Mouse (Mus musculus): ENCODE data around the gene Rftn1. TPM values are rescaled to one million over a fixed set of nuclear protein-coding genes. Genes with fewer than 3 reads are reported as not detected.

Gene Rftn1
- total and polyA plus RNA-seq, 3 experiments, result 41.5 to 50.5 (median 49.4) TPM

- Histone ChIP-seq H3K27me3 (ENCODE audit: control insufficient read depth, insufficient read depth, low read length) (no peaks in the 10 kb centered on the region), H3K4me1 (ENCODE audit: control insufficient read depth, insufficient read depth, low read length) (peaks cover 8% of the 10 kb centered on the region), H3K36me3 (ENCODE audit: control insufficient read depth, insufficient read depth, low read length) (peaks cover 3% of the 10 kb centered on the region), H3K9ac (ENCODE audit: low read depth, low read length) (no peak overlapping the region), H3K4me3 (no peak overlapping the region), H3K27ac (peak overlapping the region; percentile 68), H3K79me2 (replicated peaks; ENCODE audit: control insufficient read depth, insufficient read depth, low read length) (no peaks in the 10 kb centered on the region)
- DNase-seq, result no peak
- intact Hi-C loops (cut with DNase I), result loop anchor here (5.0 kb wide), 1 partner anchor 38 kb away; no protein-coding TSS in a partner anchor
- 75% methylated on average over 1 of the region's 1 CpGs for WGBS
- TF ChIP-seq POLR2A (IDR thresholded peaks at IDR 0.05; ENCODE audit: insufficient read depth, low read depth, low read length), result no peak
- no peak for TF ChIP-seq CTCF (IDR thresholded peaks at IDR 0.05)
- no peak for TF ChIP-seq EP300 (IDR thresholded peaks at IDR 0.05; ENCODE audit: insufficient read depth, low read depth, low read length)
Observed at GRCm38 (mm10) chr17:50025651-50026050, 164.8 kb downstream of the Rftn1 start.

- peaks cover 8% of the 10 kb centered on the region for H3K4me1 ChIP-seq (ENCODE audit: control insufficient read depth, insufficient read depth, low read length)
Observed at GRCm38 (mm10) chr17:50025173-50025626, 165.3 kb downstream of the Rftn1 start.

GRCm38 (mm10) chr17:50021400-50021799 is 169.1 kb downstream of the Rftn1 start:
- H3K27ac ChIP-seq, result no peak overlapping the region; the same call in 1 of the 2 replicates
- no peak overlapping the region for H3K9ac ChIP-seq (ENCODE audit: low read depth, low read length)
- H3K79me2 ChIP-seq (replicated peaks; ENCODE audit: control insufficient read depth, insufficient read depth, low read length), result no peaks in the 10 kb centered on the region
- intact Hi-C loops (cut with DNase I), result no loop called here
- H3K4me3 ChIP-seq, result no peak overlapping the region
- peaks cover 5% of the 10 kb centered on the region for H3K4me1 ChIP-seq (ENCODE audit: control insufficient read depth, insufficient read depth, low read length)
- TF ChIP-seq CTCF (IDR thresholded peaks at IDR 0.05) (no peak), POLR2A (IDR thresholded peaks at IDR 0.05; ENCODE audit: insufficient read depth, low read depth, low read length) (no peak), EP300 (IDR thresholded peaks at IDR 0.05; ENCODE audit: insufficient read depth, low read depth, low read length) (no peak)
- H3K27me3 ChIP-seq (ENCODE audit: control insufficient read depth, insufficient read depth, low read length), result no peaks in the 10 kb centered on the region
- peaks cover 3% of the 10 kb centered on the region for H3K36me3 ChIP-seq (ENCODE audit: control insufficient read depth, insufficient read depth, low read length)
- 92% methylated on average over 4 of the region's 4 CpGs for WGBS
- DNase-seq, result no peak

More at GRCm38 (mm10) chr17:50025173-50025626, 165.3 kb downstream of the Rftn1 start:
- no peak overlapping the region for H3K9ac ChIP-seq (ENCODE audit: low read depth, low read length)
- H3K36me3 ChIP-seq (ENCODE audit: control insufficient read depth, insufficient read depth, low read length), result peaks cover 3% of the 10 kb centered on the region
- TF ChIP-seq EP300 (IDR thresholded peaks at IDR 0.05; ENCODE audit: insufficient read depth, low read depth, low read length), result peak; percentile 68; the same call in 1 of the 2 replicates
- no peak for TF ChIP-seq CTCF (IDR thresholded peaks at IDR 0.05)
- TF ChIP-seq POLR2A (IDR thresholded peaks at IDR 0.05; ENCODE audit: insufficient read depth, low read depth, low read length), result no peak
- DNase-seq, result peak; percentile 57 to 76
- intact Hi-C loops (cut with DNase I), result loop anchor here (5.0 kb wide), 1 partner anchor 38 kb away; no protein-coding TSS in a partner anchor
- WGBS, result 45% methylated on average over 4 of the region's 4 CpGs
- no peaks in the 10 kb centered on the region for H3K79me2 ChIP-seq (replicated peaks; ENCODE audit: control insufficient read depth, insufficient read depth, low read length)
- peak overlapping the region; percentile 68 for H3K27ac ChIP-seq
- no peaks in the 10 kb centered on the region for H3K27me3 ChIP-seq (ENCODE audit: control insufficient read depth, insufficient read depth, low read length)
- no peak overlapping the region for H3K4me3 ChIP-seq

- H3K27me3 ChIP-seq (ENCODE audit: control insufficient read depth, insufficient read depth, low read length), result no peaks in the 10 kb centered on the region
- H3K4me1 ChIP-seq (ENCODE audit: control insufficient read depth, insufficient read depth, low read length), result no peaks in the 10 kb centered on the region
- H3K27ac ChIP-seq, result peak overlapping the region; percentile 51
- H3K4me3 ChIP-seq, result no peak overlapping the region
- H3K79me2 ChIP-seq (replicated peaks; ENCODE audit: control insufficient read depth, insufficient read depth, low read length), result no peaks in the 10 kb centered on the region
- peaks cover under 1% of the 10 kb centered on the region for H3K36me3 ChIP-seq (ENCODE audit: control insufficient read depth, insufficient read depth, low read length)
- no peak overlapping the region for H3K9ac ChIP-seq (ENCODE audit: low read depth, low read length)
- intact Hi-C loops (cut with DNase I), result no loop called here
- 52% methylated on average over 16 of the region's 16 CpGs for WGBS
- DNase-seq, result peak in 1 of 2 experiments; percentile 46
- TF ChIP-seq CTCF (IDR thresholded peaks at IDR 0.05) (no peak), POLR2A (IDR thresholded peaks at IDR 0.05; ENCODE audit: insufficient read depth, low read depth, low read length) (no peak), EP300 (IDR thresholded peaks at IDR 0.05; ENCODE audit: insufficient read depth, low read depth, low read length) (no peak)
Observed at GRCm38 (mm10) chr17:50020211-50021001, 170.1 kb downstream of the Rftn1 start.

GRCm38 (mm10) chr17:50019819-50020210 is 170.7 kb downstream of the Rftn1 start:
- 89% methylated on average over 3 of the region's 3 CpGs for WGBS
- Histone ChIP-seq H3K4me1 (ENCODE audit: control insufficient read depth, insufficient read depth, low read length) (no peaks in the 10 kb centered on the region), H3K9ac (ENCODE audit: low read depth, low read length) (no peak overlapping the region), H3K27me3 (ENCODE audit: control insufficient read depth, insufficient read depth, low read length) (no peaks in the 10 kb centered on the region), H3K27ac (peak overlapping the region; percentile 51; the same call in 1 of the 2 replicates), H3K79me2 (replicated peaks; ENCODE audit: control insufficient read depth, insufficient read depth, low read length) (no peaks in the 10 kb centered on the region), H3K4me3 (no peak overlapping the region), H3K36me3 (ENCODE audit: control insufficient read depth, insufficient read depth, low read length) (no peaks in the 10 kb centered on the region)
- intact Hi-C loops (cut with DNase I), result no loop called here
- no peak for DNase-seq
- TF ChIP-seq EP300 (IDR thresholded peaks at IDR 0.05; ENCODE audit: insufficient read depth, low read depth, low read length) (no peak), CTCF (IDR thresholded peaks at IDR 0.05) (no peak), POLR2A (IDR thresholded peaks at IDR 0.05; ENCODE audit: insufficient read depth, low read depth, low read length) (no peak)

- no peaks in the 10 kb centered on the region for H3K79me2 ChIP-seq (replicated peaks; ENCODE audit: control insufficient read depth, insufficient read depth, low read length)
- no peak overlapping the region for H3K27ac ChIP-seq
- intact Hi-C loops (cut with DNase I), result no loop called here
Observed at GRCm38 (mm10) chr17:50019090-50019489, 171.4 kb downstream of the Rftn1 start.

More at GRCm38 (mm10) chr17:50019090-50019489, 171.4 kb downstream of the Rftn1 start:
- no peak for DNase-seq
- H3K4me3 ChIP-seq, result no peak overlapping the region
- TF ChIP-seq CTCF (IDR thresholded peaks at IDR 0.05), result no peak
- WGBS, result 67% methylated on average over 5 of the region's 5 CpGs
- H3K27me3 ChIP-seq (ENCODE audit: control insufficient read depth, insufficient read depth, low read length), result no peaks in the 10 kb centered on the region
- H3K4me1 ChIP-seq (ENCODE audit: control insufficient read depth, insufficient read depth, low read length), result peaks cover 3% of the 10 kb centered on the region; the same call in 1 of the 2 replicates
- H3K9ac ChIP-seq (ENCODE audit: low read depth, low read length), result no peak overlapping the region
- no peaks in the 10 kb centered on the region for H3K36me3 ChIP-seq (ENCODE audit: control insufficient read depth, insufficient read depth, low read length)
